Mouse (Mus musculus): ENCODE results near the gene Gltpd2. TPM values are rescaled to one million over a fixed set of nuclear protein-coding genes. Genes with fewer than 3 reads are reported as not detected.
A peak's percentile ranks its signal among the peaks of the same experiment; 100 is the strongest.
"Not testable (repeated sequence)": the region's sequence is repeated elsewhere in the genome, so short reads cannot be mapped to it uniquely, and the experiment has no call there.

Gltpd2 gene
- 0.15 and 0.41 TPM in 2 replicates for polyA plus RNA-seq (2015; fragmentation: Nextera tagmentation; extraction: Ambion mirVana)

- no peak for ATAC-seq (ENCODE audit: low FRiP score)
- Histone ChIP-seq H3K27ac (replicated peaks) (peak within 1 kb of the TSS; percentile 66), H3K4me3 (replicated peaks) (peak within 1 kb of the TSS; percentile 29), H3K27me3 (replicated peaks) (0 out of 2 replicates have a peak, but pooled peaks cover 4% of the 10 kb centered on the region), H3K9ac (replicated peaks) (peak within 1 kb of the TSS; percentile 42), H3K9me3 (replicated peaks) (no peaks in the 10 kb centered on the region), H3K4me1 (peaks cover 11% of the 10 kb centered on the region), H3K4me2 (peak within 1 kb of the TSS; percentile 54), H3K36me3 (no peaks in the 10 kb centered on the region)
- WGBS: 80% methylated on average over 10 of the region's 10 CpGs
These were observed at the start of gene Gltpd2 for GRCm38 (mm10) chr11:70518923-70519322. Gene Gltpd2, plus strand, starts transcription at chr11:70519196.

GRCm38 (mm10) chr11:70469764-70470163, 49.2 kb upstream of the Gltpd2 start:
- Histone ChIP-seq H3K36me3 (no peaks in the 10 kb centered on the region), H3K27ac (replicated peaks) (no peak overlapping the region), H3K27me3 (replicated peaks) (peaks cover 17% of the 10 kb centered on the region), H3K4me3 (replicated peaks) (no peak overlapping the region), H3K4me2 (no peak overlapping the region), H3K9me3 (replicated peaks) (no peaks in the 10 kb centered on the region), H3K4me1 (peaks cover 10% of the 10 kb centered on the region), H3K9ac (replicated peaks) (no peak overlapping the region)
- WGBS: 90% methylated on average over 3 of the region's 3 CpGs
- ATAC-seq (ENCODE audit: low FRiP score): no peak

GRCm38 (mm10) chr11:70472716-70473115, 46.3 kb upstream of the Gltpd2 start:
- H3K4me3 ChIP-seq (replicated peaks): no peak overlapping the region
- no peaks in the 10 kb centered on the region for H3K4me1 ChIP-seq
- no peak overlapping the region for H3K4me2 ChIP-seq
- no peak for ATAC-seq (ENCODE audit: low FRiP score)
- H3K27ac ChIP-seq (replicated peaks): no peak overlapping the region
- H3K9ac ChIP-seq (replicated peaks): no peak overlapping the region
- H3K36me3 ChIP-seq: no peaks in the 10 kb centered on the region
- H3K9me3 ChIP-seq (replicated peaks): no peaks in the 10 kb centered on the region
- H3K27me3 ChIP-seq (replicated peaks): no peaks in the 10 kb centered on the region

- H3K27ac ChIP-seq (replicated peaks); H3K4me1 ChIP-seq; ATAC-seq (ENCODE audit: low FRiP score); H3K36me3 ChIP-seq; H3K9me3 ChIP-seq (replicated peaks); H3K27me3 ChIP-seq (replicated peaks); H3K9ac ChIP-seq (replicated peaks); H3K4me3 ChIP-seq (replicated peaks); H3K4me2 ChIP-seq: not testable (repeated sequence)
- WGBS: 93% methylated on average over 5 of the region's 5 CpGs
These were observed 45.7 kb upstream of the Gltpd2 start for GRCm38 (mm10) chr11:70473291-70473690.

GRCm38 (mm10) chr11:70474872-70475534, 44.0 kb upstream of the Gltpd2 start:
- H3K4me1 ChIP-seq: no peaks in the 10 kb centered on the region
- no peak overlapping the region for H3K27ac ChIP-seq (replicated peaks)
- H3K27me3 ChIP-seq (replicated peaks): no peaks in the 10 kb centered on the region
- no peak overlapping the region for H3K4me3 ChIP-seq (replicated peaks)
- WGBS: 83% methylated on average over 12 of the region's 12 CpGs
- no peaks in the 10 kb centered on the region for H3K36me3 ChIP-seq
- ATAC-seq (ENCODE audit: low FRiP score): no peak
- no peak overlapping the region for H3K9ac ChIP-seq (replicated peaks)
- no peak overlapping the region for H3K4me2 ChIP-seq
- H3K9me3 ChIP-seq (replicated peaks): no peaks in the 10 kb centered on the region

GRCm38 (mm10) chr11:70485498-70485897, 33.5 kb upstream of the Gltpd2 start:
- Histone ChIP-seq H3K9ac (replicated peaks) (no peak overlapping the region), H3K4me1 (no peaks in the 10 kb centered on the region), H3K4me3 (replicated peaks) (no peak overlapping the region), H3K27me3 (replicated peaks) (no peaks in the 10 kb centered on the region), H3K4me2 (no peak overlapping the region), H3K9me3 (replicated peaks) (no peaks in the 10 kb centered on the region), H3K27ac (replicated peaks) (no peak overlapping the region), H3K36me3 (no peaks in the 10 kb centered on the region)
- ATAC-seq (ENCODE audit: low FRiP score): no peak
- 77% methylated on average over 2 of the region's 2 CpGs for WGBS

- H3K4me1 ChIP-seq: no peaks in the 10 kb centered on the region
- H3K9ac ChIP-seq (replicated peaks): no peak overlapping the region
- 38% methylated on average over 4 of the region's 4 CpGs for WGBS
- no peaks in the 10 kb centered on the region for H3K36me3 ChIP-seq
- no peaks in the 10 kb centered on the region for H3K9me3 ChIP-seq (replicated peaks)
- H3K4me3 ChIP-seq (replicated peaks): no peak overlapping the region
- H3K4me2 ChIP-seq: no peak overlapping the region
- H3K27ac ChIP-seq (replicated peaks): no peak overlapping the region
- H3K27me3 ChIP-seq (replicated peaks): no peaks in the 10 kb centered on the region
- no peak for ATAC-seq (ENCODE audit: low FRiP score)
These were observed 31.2 kb upstream of the Gltpd2 start for GRCm38 (mm10) chr11:70487816-70488215.

- H3K27ac ChIP-seq (replicated peaks): no peak overlapping the region
- H3K9ac ChIP-seq (replicated peaks): no peak overlapping the region
- no peaks in the 10 kb centered on the region for H3K4me1 ChIP-seq
- no peak for ATAC-seq (ENCODE audit: low FRiP score)
- H3K4me3 ChIP-seq (replicated peaks): no peak overlapping the region
- no peaks in the 10 kb centered on the region for H3K27me3 ChIP-seq (replicated peaks)
- no peaks in the 10 kb centered on the region for H3K9me3 ChIP-seq (replicated peaks)
- WGBS: 91% methylated on average over 3 of the region's 3 CpGs
- no peaks in the 10 kb centered on the region for H3K36me3 ChIP-seq
- H3K4me2 ChIP-seq: no peak overlapping the region
These were observed 29.9 kb upstream of the Gltpd2 start for GRCm38 (mm10) chr11:70489138-70489537.

GRCm38 (mm10) chr11:70489684-70490083, 29.3 kb upstream of the Gltpd2 start:
- no peaks in the 10 kb centered on the region for H3K36me3 ChIP-seq
- H3K9ac ChIP-seq (replicated peaks): no peak overlapping the region
- no peak overlapping the region for H3K4me3 ChIP-seq (replicated peaks)
- H3K27me3 ChIP-seq (replicated peaks): no peaks in the 10 kb centered on the region
- no peaks in the 10 kb centered on the region for H3K9me3 ChIP-seq (replicated peaks)
- WGBS: 86% methylated on average over 6 of the region's 6 CpGs
- no peak overlapping the region for H3K4me2 ChIP-seq
- no peak overlapping the region for H3K27ac ChIP-seq (replicated peaks)
- no peak for ATAC-seq (ENCODE audit: low FRiP score)
- H3K4me1 ChIP-seq: no peaks in the 10 kb centered on the region

- no peak overlapping the region for H3K4me3 ChIP-seq (replicated peaks)
- H3K27ac ChIP-seq (replicated peaks): no peak overlapping the region
- no peaks in the 10 kb centered on the region for H3K36me3 ChIP-seq
- no peak for ATAC-seq (ENCODE audit: low FRiP score)
- 73% methylated on average over 14 of the region's 14 CpGs for WGBS
- H3K4me1 ChIP-seq: no peaks in the 10 kb centered on the region
- 0 out of 2 replicates have a peak, but pooled peaks cover 2% of the 10 kb centered on the region for H3K27me3 ChIP-seq (replicated peaks)
- no peak overlapping the region for H3K9ac ChIP-seq (replicated peaks)
- H3K4me2 ChIP-seq: no peak overlapping the region
- H3K9me3 ChIP-seq (replicated peaks): no peaks in the 10 kb centered on the region
These were observed 19.2 kb upstream of the Gltpd2 start for GRCm38 (mm10) chr11:70499566-70500475.

GRCm38 (mm10) chr11:70500476-70500812, 18.6 kb upstream of the Gltpd2 start:
- Histone ChIP-seq H3K9ac (replicated peaks) (no peak overlapping the region), H3K4me2 (no peak overlapping the region), H3K9me3 (replicated peaks) (no peaks in the 10 kb centered on the region), H3K27me3 (replicated peaks) (0 out of 2 replicates have a peak, but pooled peaks cover 6% of the 10 kb centered on the region), H3K4me1 (no peaks in the 10 kb centered on the region), H3K27ac (replicated peaks) (no peak overlapping the region), H3K36me3 (no peaks in the 10 kb centered on the region), H3K4me3 (replicated peaks) (no peak overlapping the region)
- ATAC-seq (ENCODE audit: low FRiP score): no peak
- 92% methylated on average over 1 of the region's 1 CpGs for WGBS

- WGBS: 85% methylated on average over 3 of the region's 3 CpGs
- Histone ChIP-seq H3K36me3 (no peaks in the 10 kb centered on the region), H3K9me3 (replicated peaks) (no peaks in the 10 kb centered on the region), H3K4me1 (no peaks in the 10 kb centered on the region), H3K27ac (replicated peaks) (no peak overlapping the region), H3K9ac (replicated peaks) (no peak overlapping the region), H3K4me3 (replicated peaks) (no peak overlapping the region), H3K4me2 (no peak overlapping the region), H3K27me3 (replicated peaks) (0 out of 2 replicates have a peak, but pooled peaks cover 6% of the 10 kb centered on the region)
- ATAC-seq (ENCODE audit: low FRiP score): no peak
These were observed 17.0 kb upstream of the Gltpd2 start for GRCm38 (mm10) chr11:70502018-70502417.
